ENCODE assay signal across 21 mouse cellular contexts in genomic region chr13:40928192-40928898, GRCm38 (mm10).
DNase-seq lines count a peak whose midpoint lies in the region; ATAC-seq lines count a peak whose summit lies in the region.
"Had no signal": no experiment of that assay in that cellular context is flagged by ENCODE, and none has a peak within 500 bp of the region (broad histone marks: within the 10 kb centered on the region; RNA-seq: fewer than 3 reads in every experiment).

No protein-coding gene starts in this region.

- peaks cover 4% of the 10 kb centered on the region; the same call in 1 of the 2 replicates for H3K4me1 ChIP-seq in kidney, embryonic 16.5 days (ENCODE audit: insufficient read depth, low read length)
- H3K4me1 ChIP-seq: midbrain, embryonic 13.5 days had no signal

- DNase-seq in frontal cortex, postnatal 25 days (ENCODE audit: low spot score in 2 of 2), result no peak
- no peak for DNase-seq in kidney, postnatal 36 days
- DNase-seq in right cerebral cortex, adult 18-20 months, result peak; percentile 48
- no peak for DNase-seq in right cerebral cortex, postnatal 14 days
- DNase-seq in cerebellum, adult 9-11 months, result no peak
- no peak for DNase-seq in adrenal gland, postnatal 36 days
- DNase-seq: adrenal gland, postnatal 10 days; cerebellum, postnatal 10 days; heart, adult 18-20 months; kidney, postnatal 10 days; layer of hippocampus, adult 9-11 months had no signal

- H3K4me2 ChIP-seq in kidney, embryonic 16.5 days (replicated peaks; ENCODE audit: low read depth, low read length), result no peak overlapping the region
- H3K4me2 ChIP-seq: midbrain, embryonic 13.5 days had no signal

- peak; percentile 95 for ATAC-seq in frontal cortex, adult (ENCODE audit: low TSS enrichment)
- ATAC-seq in kidney, embryonic 16.5 days (ENCODE audit: low FRiP score, low TSS enrichment), result no peak
- ATAC-seq: forebrain, embryonic 16.5 days; hindbrain, embryonic 16.5 days; midbrain, embryonic 13.5 days had no signal

- WGBS in kidney, embryonic 16.5 days, result 61% methylated on average over 9 of the region's 9 CpGs

- H3K27ac ChIP-seq in kidney, embryonic 16.5 days (ENCODE audit: low read length), result 0 out of 2 replicates have a peak overlapping the region, but pooled peaks have one; percentile 8
- H3K27ac ChIP-seq: embryonic facial prominence, embryonic 10.5 days; liver, embryonic 14.5 days; macrophage; midbrain, embryonic 13.5 days had no signal

- H3K27me3 ChIP-seq in kidney, embryonic 16.5 days (ENCODE audit: insufficient read depth, low read length), result no peaks in the 10 kb centered on the region
- H3K27me3 ChIP-seq: midbrain, embryonic 13.5 days had no signal

- H3K4me3 ChIP-seq in kidney, embryonic 16.5 days (ENCODE audit: low read length), result no peak overlapping the region
- H3K4me3 ChIP-seq: embryonic facial prominence, embryonic 10.5 days; erythroblast, embryonic 14.5 days; midbrain, embryonic 13.5 days; myocyte had no signal

- H3K36me3 ChIP-seq in kidney, embryonic 16.5 days (ENCODE audit: insufficient read depth, low read length), result no peaks in the 10 kb centered on the region
- H3K36me3 ChIP-seq: embryonic facial prominence, embryonic 10.5 days; midbrain, embryonic 13.5 days had no signal

- no peak overlapping the region for H3K9ac ChIP-seq in kidney, embryonic 16.5 days (replicated peaks; ENCODE audit: low read length)
- H3K9ac ChIP-seq: liver, embryonic 14.5 days; midbrain, embryonic 13.5 days had no signal

- H3K9me3 ChIP-seq in kidney, embryonic 16.5 days (ENCODE audit: low read length), result no peaks in the 10 kb centered on the region
- H3K9me3 ChIP-seq: embryonic facial prominence, embryonic 10.5 days; midbrain, embryonic 13.5 days had no signal
